Mouse (Mus musculus): ENCODE results near the gene Actn4.

DNA sequence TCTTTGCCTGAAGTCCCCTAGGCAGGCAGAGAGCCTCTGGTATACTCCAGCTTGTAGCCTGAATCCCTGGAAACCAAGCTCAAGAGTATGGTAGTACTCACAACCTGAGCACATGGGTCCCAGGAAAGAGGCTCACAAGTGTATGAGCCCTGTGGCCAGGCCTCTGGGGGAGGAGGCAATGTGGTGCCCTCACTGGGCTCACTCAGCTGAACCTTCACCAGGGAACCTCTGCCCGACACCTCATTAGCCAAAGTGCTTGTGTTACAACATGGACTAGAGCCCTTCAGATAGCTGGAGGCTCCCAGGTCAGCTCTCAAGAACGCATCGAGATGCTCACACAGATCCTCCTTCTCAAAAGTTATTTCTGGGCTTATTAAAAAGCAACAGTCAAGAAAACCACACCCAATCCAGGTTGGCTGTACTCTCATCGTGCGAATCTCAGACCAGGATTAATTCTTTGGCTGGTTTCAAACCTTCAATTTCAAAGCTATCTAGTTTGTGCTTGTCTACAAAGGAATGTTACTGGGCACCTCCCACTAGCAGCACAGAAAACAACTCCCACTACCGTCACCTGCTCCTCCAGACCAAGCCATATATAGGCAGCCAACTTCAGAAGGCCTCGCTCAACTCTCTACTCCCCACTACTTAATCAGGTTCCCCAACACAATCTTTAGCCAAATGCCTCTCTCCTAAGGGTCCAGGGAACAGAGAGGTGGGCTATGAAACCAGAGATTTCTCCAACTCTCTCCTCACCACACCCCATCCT, 22.5 kb downstream of the Actn4 start:
- TF ChIP-seq POLR2A (IDR thresholded peaks at IDR 0.05; ENCODE audit: extremely low read depth, insufficient read depth, low read length), result no peak
- TF ChIP-seq CTCF (IDR thresholded peaks at IDR 0.05; ENCODE audit: low read depth, low read length), result no peak

Data from liver, adult 2 months (tissue).